Mouse (Mus musculus) cerebellum, adult 9-10 months (tissue): ENCODE data around the gene Bcas3.
A peak's percentile ranks its signal among the peaks of the same experiment; 100 is the strongest.
"Not testable (repeated sequence)": the region's sequence is repeated elsewhere in the genome, so short reads cannot be mapped to it uniquely, and the experiment has no call there.

Experiments
- DNase-seq: peaks from one replicate; pipeline ENCODE4 v3.0.0; 2022

The Bcas3 gene

GRCm38 (mm10) chr11:85485197-85485940 lies 132.4 kb downstream of the Bcas3 start:
- no peak for DNase-seq

- DNase-seq, result no peak
These were observed 134.5 kb downstream of the Bcas3 start for GRCm38 (mm10) chr11:85487501-85487900.

GRCm38 (mm10) chr11:85492231-85492630 lies 139.3 kb downstream of the Bcas3 start:
- DNase-seq, result peak; percentile 5

- DNase-seq, result no peak
These were observed 139.7 kb downstream of the Bcas3 start for GRCm38 (mm10) chr11:85492666-85493065.

- DNase-seq, result no peak
These were observed 146.6 kb downstream of the Bcas3 start for GRCm38 (mm10) chr11:85499561-85499960.

GRCm38 (mm10) chr11:85502031-85502430 lies 149.1 kb downstream of the Bcas3 start:
- DNase-seq, result no peak

- not testable (repeated sequence) for DNase-seq
These were observed 151.8 kb downstream of the Bcas3 start for GRCm38 (mm10) chr11:85504812-85505211.

GRCm38 (mm10) chr11:85505811-85506210 lies 152.8 kb downstream of the Bcas3 start:
- no peak for DNase-seq

- no peak for DNase-seq
These were observed 156.4 kb downstream of the Bcas3 start for GRCm38 (mm10) chr11:85509334-85509733.

- DNase-seq, result no peak
These were observed 158.4 kb downstream of the Bcas3 start for GRCm38 (mm10) chr11:85511270-85511904.

- no peak for DNase-seq
These were observed 163.8 kb downstream of the Bcas3 start for GRCm38 (mm10) chr11:85516724-85517123.

- peak; percentile 39 for DNase-seq
These were observed 165.2 kb downstream of the Bcas3 start for GRCm38 (mm10) chr11:85518025-85518756.

GRCm38 (mm10) chr11:85520236-85520635 lies 167.3 kb downstream of the Bcas3 start:
- no peak for DNase-seq

GRCm38 (mm10) chr11:85520996-85521395 lies 168.0 kb downstream of the Bcas3 start:
- DNase-seq, result no peak

- no peak for DNase-seq
These were observed 170.7 kb downstream of the Bcas3 start for GRCm38 (mm10) chr11:85523646-85524045.

GRCm38 (mm10) chr11:85524186-85524585 lies 171.2 kb downstream of the Bcas3 start:
- DNase-seq, result peak; percentile 75

GRCm38 (mm10) chr11:85524841-85525500 lies 172.0 kb downstream of the Bcas3 start:
- no peak for DNase-seq

GRCm38 (mm10) chr11:85525501-85525885 lies 172.5 kb downstream of the Bcas3 start:
- DNase-seq, result no peak

- DNase-seq, result no peak
These were observed 173.2 kb downstream of the Bcas3 start for GRCm38 (mm10) chr11:85525979-85526775.

- no peak for DNase-seq
These were observed 174.3 kb downstream of the Bcas3 start for GRCm38 (mm10) chr11:85527261-85527660.

GRCm38 (mm10) chr11:85529531-85530285 lies 176.7 kb downstream of the Bcas3 start:
- DNase-seq, result no peak

GRCm38 (mm10) chr11:85540989-85541388 lies 188.0 kb downstream of the Bcas3 start:
- no peak for DNase-seq
